Mouse (Mus musculus): ENCODE results near the gene Grhl1.
"Not testable (repeated sequence)": the region's sequence is repeated elsewhere in the genome, so short reads cannot be mapped to it uniquely, and the experiment has no call there.

Grhl1 gene

GRCm38 (mm10) chr12:24638787-24639186, 66.7 kb downstream of the Grhl1 start:
- not testable (repeated sequence) for DNase-seq (ENCODE audit: extremely low read depth, low read depth, low spot score)

GRCm38 (mm10) chr12:24642370-24642802, 70.3 kb downstream of the Grhl1 start:
- no peak for DNase-seq (ENCODE audit: extremely low read depth, low read depth, low spot score)

GRCm38 (mm10) chr12:24644125-24644571, 72.1 kb downstream of the Grhl1 start:
- no peak for DNase-seq (ENCODE audit: extremely low read depth, low read depth, low spot score)

DNA sequence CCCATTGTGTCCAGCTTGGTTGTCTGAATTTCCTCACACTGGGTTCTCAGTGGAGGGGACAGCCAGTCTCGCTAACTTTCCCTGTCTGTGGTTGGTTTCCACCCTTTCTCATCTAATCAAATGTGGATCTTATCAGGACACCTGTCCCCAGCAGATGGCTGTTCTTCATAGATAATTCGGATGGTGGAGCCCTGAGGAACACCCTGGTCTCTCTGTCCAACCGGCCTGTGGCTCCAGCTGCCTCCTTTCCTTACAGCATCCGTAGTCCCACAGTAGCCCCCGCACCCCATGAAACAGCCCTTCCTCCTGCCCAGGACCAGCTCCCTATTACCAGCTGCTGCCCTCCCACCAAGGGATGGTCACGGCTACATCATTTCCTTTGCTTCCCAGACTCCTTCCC, 73.8 kb downstream of the Grhl1 start:
- no peak for DNase-seq (ENCODE audit: extremely low read depth, low read depth, low spot score)

DNA sequence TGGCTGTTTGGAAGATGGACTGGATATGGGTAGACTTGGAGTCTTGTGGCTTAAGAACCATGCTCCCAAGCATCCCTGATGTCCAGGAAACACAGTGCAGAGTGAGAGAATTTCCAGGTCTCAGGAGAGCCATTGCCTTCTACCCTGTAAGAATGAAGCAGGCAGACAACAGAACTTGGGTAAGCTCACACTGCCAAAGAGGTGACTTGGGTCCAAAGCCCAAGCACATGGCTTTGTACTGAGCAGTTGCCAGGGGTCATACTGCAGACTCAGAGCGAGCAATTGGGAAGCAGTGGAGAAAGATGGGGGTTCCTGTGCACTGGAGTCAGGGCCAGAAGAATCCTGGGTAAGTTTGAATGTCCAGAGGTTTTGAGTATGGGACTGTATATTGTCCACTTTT, 76.0 kb downstream of the Grhl1 start:
- no peak for DNase-seq (ENCODE audit: extremely low read depth, low read depth, low spot score)

DNA sequence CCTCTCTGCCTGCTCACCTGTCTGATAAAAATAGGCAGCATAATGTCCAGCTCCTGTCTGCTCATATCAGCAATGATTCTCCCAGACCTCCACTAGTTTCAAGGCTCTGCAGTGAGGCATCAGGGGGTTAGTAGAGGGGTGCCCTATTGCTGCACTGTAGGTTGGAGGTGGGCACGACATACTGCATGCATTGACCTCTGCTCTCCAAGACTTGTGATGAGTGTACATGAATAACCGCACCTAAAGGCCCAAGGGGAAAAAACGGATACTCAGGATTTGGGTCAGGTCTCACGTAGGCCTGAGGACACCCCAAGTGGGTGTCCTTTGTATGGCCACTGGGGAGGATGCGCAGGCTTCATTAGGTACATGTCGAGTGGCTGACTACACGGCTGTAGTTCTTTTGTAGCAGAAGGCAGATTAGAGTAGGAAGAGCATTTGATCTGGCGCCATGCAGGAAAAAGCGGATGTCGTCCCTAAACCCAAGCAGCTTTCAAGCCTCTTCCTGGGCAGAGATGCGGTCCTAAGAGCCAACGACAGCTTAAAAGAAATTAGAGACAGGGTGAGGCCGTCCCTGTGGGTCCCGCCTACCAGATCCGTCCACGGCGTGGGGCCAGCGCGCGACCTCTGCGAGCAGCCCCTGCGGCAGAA, 78.5 kb downstream of the Grhl1 start:
- no peak for DNase-seq (ENCODE audit: extremely low read depth, low read depth, low spot score)

DNA sequence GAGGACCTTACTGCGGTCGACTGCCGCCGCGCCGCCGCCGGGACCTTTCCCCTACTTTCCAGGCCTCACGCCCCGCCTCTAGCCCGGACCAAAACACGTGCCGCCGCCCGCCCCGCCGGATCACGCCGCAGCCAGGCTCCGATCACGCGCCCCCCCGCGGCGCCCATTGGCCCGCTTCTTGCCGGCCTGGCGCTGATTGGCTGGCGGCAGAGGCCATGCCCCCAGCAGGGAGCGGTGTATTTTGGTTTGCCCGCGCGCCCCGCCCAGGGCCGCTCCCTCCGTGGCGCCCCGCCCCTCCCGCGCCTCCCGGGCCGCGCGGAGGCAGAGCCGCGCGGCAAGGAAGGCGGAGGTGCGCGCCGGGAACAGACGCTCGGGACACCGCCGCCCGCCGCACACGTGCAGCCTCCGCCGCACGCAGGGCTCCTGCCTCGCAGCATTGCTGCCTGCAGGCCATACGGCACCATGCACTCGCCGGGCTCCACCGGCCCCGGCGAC, 79.0 kb downstream of the Grhl1 start, which contains the start of gene Klf11:
Klf11 (plus strand) TSS at position 212 of the 495 bp plus-strand sequence.
- no peak for DNase-seq (ENCODE audit: extremely low read depth, low read depth, low spot score)

DNA sequence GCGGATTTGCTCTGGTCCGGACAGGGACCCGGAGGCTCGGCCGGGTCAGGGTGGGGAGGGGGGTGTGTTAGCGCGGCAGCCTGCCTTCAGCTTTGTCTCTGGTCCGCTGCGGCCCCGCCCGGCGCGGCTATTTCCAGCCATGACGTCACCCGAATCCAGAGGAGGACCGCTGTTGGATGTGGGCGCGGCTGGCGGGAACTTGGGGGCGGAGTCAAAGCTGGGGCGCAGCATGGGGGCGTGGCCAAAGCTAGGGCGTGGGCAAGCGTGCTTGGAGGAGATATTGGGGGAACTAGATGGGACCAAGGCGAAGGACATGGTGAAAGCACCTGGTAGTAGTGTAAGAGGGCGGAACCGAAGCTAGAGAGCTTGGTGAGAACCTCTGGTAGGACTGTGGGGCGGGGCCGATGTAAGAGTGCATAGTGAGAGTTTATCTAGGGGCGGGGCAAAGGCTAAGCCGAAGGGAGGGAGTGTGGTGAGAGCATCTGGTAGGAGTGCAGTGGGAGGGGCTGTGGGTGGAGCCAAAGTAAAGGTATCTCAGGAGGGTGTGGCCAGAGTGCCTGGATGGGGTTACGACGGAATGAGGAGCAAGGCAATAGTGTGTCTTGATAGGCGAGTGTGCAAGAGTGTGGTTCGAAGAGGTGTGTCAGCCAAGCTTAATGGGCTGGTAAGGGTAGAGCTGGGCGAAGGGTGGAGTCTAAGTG, 79.7 kb downstream of the Grhl1 start:
- peak; percentile 62 for DNase-seq (ENCODE audit: extremely low read depth, low read depth, low spot score)

GRCm38 (mm10) chr12:24654065-24654862, 82.2 kb downstream of the Grhl1 start:
- peak; percentile 39 for DNase-seq (ENCODE audit: extremely low read depth, low read depth, low spot score)

- DNase-seq (ENCODE audit: extremely low read depth, low read depth, low spot score), result no peak
Measured at GRCm38 (mm10) chr12:24656436-24656835, 84.4 kb downstream of the Grhl1 start.

DNA sequence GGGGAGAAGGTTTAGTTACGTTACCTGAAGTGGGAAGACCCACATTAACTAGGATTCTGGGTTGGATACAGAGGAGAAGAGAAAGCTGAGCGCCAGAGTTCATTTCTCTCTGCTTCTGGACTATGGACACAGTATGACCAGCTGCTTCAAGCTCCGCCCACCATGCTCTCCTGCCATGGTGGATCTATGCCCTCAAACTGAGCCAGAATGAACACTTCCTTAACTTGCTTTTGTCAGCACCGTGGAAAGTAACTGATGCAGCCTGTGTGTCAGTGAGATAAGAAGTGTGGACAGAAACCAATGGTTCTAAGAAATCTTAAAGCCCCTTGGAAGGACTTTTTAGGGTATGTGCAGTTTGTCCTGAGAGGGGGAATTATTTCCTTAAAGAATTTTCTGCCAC, 86.9 kb downstream of the Grhl1 start:
- DNase-seq (ENCODE audit: extremely low read depth, low read depth, low spot score), result no peak

DNA sequence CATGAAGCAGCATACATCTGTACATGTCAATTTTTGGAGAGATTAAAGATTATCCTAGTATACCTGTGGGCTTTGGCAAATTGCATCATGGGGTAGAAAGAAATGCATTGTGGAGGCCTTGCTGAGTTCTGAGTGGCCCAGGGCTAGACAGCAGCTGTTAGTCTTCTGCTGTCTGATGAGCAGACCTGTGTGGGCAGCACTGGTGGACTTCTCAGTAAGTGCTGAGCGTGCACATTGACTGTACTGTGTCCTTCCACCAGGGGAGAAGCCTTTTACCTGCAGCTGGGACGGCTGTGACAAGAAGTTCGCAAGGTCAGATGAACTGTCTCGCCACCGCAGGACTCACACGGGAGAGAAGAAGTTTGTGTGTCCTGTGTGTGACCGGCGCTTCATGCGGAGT, 87.8 kb downstream of the Grhl1 start:
- DNase-seq (ENCODE audit: extremely low read depth, low read depth, low spot score), result no peak

DNA sequence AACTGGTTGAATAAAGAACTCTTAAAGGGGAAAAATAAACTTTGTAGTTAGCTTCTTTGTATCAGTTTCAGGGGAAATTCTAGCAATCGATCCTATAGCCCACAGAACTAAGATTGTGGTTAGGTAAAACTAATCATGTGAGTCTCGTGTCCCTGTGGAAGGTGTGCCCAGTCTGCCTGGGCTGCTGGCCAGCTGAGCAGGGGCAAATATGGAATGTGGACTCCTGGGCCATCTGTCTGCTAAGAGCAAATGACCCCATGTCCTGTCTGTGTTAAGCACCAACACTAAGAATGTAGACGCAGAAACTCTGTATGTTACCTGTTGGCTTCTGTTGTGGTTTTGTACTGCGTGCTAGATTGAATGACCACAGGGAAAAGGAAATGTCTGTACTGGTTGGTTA, 89.0 kb downstream of the Grhl1 start:
- no peak for DNase-seq (ENCODE audit: extremely low read depth, low read depth, low spot score)

DNA sequence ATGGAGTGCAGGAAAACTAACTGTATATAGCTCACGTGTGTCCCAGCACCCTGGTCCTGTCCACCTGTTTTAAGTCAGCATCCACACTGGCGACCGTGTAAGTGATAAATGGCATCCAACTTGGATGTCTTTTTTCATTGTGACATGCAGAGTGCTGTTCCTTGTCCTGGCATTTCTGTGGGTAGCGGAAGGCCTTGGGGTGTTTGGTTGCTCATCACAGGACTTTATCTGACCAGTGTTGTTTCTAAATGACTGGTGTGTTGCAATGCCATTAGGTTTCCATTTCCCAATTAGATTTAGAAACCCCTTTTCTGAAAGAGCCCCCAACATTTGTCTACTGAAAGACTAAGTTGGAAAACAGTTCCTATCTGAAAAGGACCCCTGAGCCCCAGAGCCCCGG, 90.0 kb downstream of the Grhl1 start:
- DNase-seq (ENCODE audit: extremely low read depth, low read depth, low spot score), result peak; percentile 14
